Mouse (Mus musculus) thymus, postnatal 0 days (tissue): ENCODE data around the gene Cdc37l1. TPM values are rescaled to one million over a fixed set of nuclear protein-coding genes. Genes with fewer than 3 reads are reported as not detected.
A peak's percentile ranks its signal among the peaks of the same experiment; 100 is the strongest.
"Not testable (repeated sequence)": the region's sequence is repeated elsewhere in the genome, so short reads cannot be mapped to it uniquely, and the experiment has no call there.

Source experiments
- DNase-seq: peaks from one replicate; pipeline ENCODE4 v3.0.0-alpha.2; 2015; ENCODE audit warnings: low spot score
- polyA plus RNA-seq: library from polyadenylated mRNA; unstranded; fragments of >200 nt; fragmentation: Nextera tagmentation; extraction: Ambion mirVana; gene quantifications from 2 replicates; pipeline ENCODE4 v1.2.1, GENCODE M21; 2015

Cdc37l1 gene
- polyA plus RNA-seq = 27.2 and 32.2 TPM in 2 replicates

DNA sequence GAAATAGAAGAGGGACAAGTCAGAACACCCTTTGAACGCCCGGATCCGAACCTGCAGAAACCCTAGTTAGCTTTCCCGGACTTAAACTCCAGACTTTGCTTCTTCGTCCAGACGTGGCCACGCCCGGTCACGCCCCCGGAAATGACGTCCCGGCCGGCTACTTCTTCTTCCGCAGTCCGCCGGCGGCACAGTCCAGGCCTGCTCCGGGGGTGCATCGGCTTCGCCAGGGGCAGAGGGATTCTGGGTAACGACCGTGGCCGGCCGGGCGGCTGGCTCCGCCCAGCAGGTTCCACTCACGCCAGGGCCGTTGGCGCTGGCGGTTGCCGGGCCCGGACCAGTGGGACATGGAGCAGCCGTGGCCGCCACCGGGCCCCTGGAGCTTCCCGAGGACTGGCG is at the start of gene Cdc37l1:
Cdc37l1 (plus strand) TSS at position 159 of the 396 bp plus-strand sequence.
- DNase-seq = peak; percentile 92

- no peak for DNase-seq
Measured at GRCm38 (mm10) chr19:28941271-28941670, 48.9 kb upstream of the Cdc37l1 start.

- DNase-seq = no peak
Measured at GRCm38 (mm10) chr19:28946782-28947181, 43.4 kb upstream of the Cdc37l1 start.

- no peak for DNase-seq
Measured at GRCm38 (mm10) chr19:28947311-28947710, 42.8 kb upstream of the Cdc37l1 start.

GRCm38 (mm10) chr19:28951251-28951650 is 38.9 kb upstream of the Cdc37l1 start:
- DNase-seq = no peak

- no peak for DNase-seq
Measured at GRCm38 (mm10) chr19:28963113-28963512, 27.0 kb upstream of the Cdc37l1 start.

GRCm38 (mm10) chr19:28963513-28963841 is 26.7 kb upstream of the Cdc37l1 start:
- DNase-seq = no peak

- DNase-seq = peak; percentile 82
Measured at GRCm38 (mm10) chr19:28963842-28964551, 26.2 kb upstream of the Cdc37l1 start, which contains the start of gene Plpp6. Plpp6 (plus strand) TSS chr19:28963953.

DNA sequence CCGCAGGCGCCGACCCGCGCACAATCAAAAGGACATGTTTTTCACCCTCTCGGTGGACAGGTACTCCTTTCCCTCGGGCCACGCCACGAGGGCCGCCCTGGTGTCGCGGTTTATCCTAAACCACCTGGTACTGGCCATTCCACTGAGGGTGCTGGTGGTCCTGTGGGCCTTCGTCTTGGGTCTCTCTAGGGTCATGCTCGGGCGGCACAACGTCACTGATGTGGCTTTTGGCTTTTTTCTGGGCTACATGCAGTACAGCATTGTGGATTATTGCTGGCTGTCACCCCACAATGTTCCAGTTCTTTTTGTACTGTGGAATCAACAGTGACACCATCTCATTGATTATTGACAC is 25.6 kb upstream of the Cdc37l1 start:
- no peak for DNase-seq

- no peak for DNase-seq
Measured at GRCm38 (mm10) chr19:28967652-28968051, 22.5 kb upstream of the Cdc37l1 start, which contains the start of gene 4430402I18Rik. 4430402I18Rik (minus strand) TSS chr19:28967800.

DNA sequence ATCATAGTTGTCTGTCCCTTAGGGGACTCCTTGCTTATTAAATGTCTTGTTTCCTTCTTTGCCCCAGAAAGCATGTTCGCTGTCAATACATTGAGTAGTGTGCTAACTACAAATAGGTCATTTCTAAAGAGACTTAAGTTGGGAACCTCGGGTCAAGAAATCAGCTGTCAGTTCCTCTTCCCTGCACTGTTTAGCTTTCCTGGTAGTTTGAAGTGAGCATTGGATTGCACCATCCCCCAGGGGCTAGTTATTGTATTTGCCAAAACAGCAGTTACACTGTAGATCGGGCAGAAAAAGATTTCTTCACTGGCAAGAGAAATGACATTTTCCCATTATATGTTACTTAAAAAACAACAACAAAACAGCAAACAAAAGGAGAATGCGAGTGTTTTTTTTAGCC is 22.0 kb upstream of the Cdc37l1 start:
- no peak for DNase-seq

- no peak for DNase-seq
Measured at GRCm38 (mm10) chr19:28969231-28969630, 20.9 kb upstream of the Cdc37l1 start.

- DNase-seq = no peak
Measured at GRCm38 (mm10) chr19:28970251-28970650, 19.9 kb upstream of the Cdc37l1 start.

DNA sequence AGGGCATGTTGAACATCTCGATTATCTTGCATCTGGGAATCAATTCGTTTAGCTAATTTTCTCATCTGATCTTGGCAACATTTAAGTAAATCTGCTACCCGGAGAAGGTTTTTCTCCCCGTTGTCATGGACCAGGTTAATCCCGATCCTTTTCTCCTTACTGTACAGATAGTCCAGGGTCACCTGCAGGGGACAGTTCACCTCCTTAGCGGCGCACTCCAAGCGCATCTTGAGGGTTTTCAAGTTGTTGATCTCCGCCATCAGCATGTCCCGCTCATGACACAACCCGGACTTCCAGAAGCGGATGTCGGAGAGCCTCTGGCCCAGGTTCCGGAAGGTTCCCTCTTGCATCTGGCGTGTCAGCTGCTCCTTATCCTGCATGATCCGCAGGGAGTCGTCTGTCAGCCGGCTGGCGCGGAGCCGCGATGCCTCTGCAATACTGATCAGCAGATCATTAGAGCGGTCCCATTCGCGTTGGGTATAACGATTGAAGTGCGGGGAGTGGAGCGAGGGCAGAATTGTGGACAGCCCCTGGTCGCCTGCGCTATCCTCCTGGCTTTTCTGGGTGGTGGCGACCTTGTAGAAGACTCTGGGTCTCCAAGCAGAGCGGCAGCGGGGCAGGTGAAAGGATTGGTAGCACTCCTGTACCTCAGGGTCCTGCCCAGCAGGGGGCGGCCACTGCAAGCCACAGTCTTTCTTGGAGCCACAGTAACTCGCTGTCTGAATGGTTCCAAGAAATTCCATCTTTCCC is 15.1 kb upstream of the Cdc37l1 start:
- peak; percentile 63 for DNase-seq

DNA sequence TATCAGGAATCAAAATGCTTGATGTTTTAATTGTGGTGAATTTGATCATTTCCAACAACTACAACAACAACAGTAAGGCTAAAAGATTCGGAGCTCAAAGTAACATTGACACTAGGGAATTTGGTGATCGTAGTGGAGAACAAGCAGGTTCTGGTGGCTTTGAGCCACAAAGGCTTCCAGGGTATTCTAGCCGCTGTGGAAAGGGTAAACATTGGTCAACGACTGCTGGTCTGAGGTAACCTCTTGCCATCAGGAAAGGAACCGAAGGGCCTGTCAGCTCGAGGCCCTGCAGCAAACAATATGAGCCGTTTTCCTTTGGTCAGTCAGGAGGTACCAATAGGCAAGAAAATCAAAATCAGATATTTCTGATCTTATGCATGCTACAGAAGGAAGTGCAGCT is 7.5 kb upstream of the Cdc37l1 start:
- no peak for DNase-seq

GRCm38 (mm10) chr19:28989515-28989914 is 637 bp upstream of the Cdc37l1 start:
- DNase-seq = no peak

DNA sequence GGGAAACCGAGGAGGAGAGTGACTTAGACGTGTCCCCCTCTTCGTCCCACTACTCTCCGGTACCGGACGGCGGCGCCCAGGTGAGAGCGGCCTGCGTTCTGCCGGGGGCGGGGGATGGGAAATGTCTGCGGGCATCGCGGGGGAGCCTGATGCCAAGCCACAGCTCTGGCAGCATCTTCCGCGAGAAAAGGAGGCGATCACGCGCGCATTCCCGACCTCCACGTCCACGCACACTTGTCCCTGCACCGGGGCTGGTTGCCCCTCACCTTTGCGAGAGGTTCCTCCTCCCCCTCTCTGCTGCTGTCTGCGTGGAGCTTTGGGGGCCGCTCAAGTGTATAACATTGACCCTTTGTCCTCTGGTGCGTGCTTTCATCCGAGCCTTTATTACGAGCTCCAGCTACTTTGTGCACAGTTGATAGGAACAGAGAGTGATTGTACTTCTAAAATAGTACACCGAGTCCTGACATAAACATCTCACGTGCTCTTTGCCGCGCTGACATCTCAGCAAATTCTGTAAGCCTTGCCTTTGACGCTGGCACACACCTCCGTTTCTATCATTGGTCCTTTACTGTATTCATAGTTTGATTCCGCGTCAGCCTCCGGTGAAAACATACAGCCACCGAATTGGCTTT is 554 bp downstream of the Cdc37l1 start:
- DNase-seq = no peak

- no peak for DNase-seq
Measured at GRCm38 (mm10) chr19:28991391-28991790, 1.2 kb downstream of the Cdc37l1 start.

DNA sequence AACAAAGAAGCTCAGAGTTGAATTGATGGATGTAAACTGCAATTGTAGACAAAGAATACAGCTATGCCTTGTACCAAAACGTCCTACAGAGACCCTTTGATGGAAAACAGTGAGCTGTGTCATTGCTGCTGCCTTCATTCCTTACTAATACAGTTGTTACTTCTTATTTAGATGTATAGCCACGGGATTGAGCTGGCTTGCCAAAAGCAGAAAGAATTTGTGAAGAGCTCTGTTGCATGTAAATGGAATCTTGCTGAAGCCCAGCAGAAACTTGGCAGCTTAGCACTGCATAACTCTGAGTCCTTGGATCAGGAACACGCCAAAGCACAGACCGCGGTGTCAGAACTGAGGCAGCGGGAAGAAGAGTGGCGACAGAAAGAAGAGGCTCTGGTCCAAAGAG is 4.7 kb downstream of the Cdc37l1 start:
- DNase-seq = no peak

- no peak for DNase-seq
Measured at GRCm38 (mm10) chr19:28995366-28995765, 5.2 kb downstream of the Cdc37l1 start.

- no peak for DNase-seq
Measured at GRCm38 (mm10) chr19:28997976-28998630, 8.0 kb downstream of the Cdc37l1 start.

GRCm38 (mm10) chr19:29000321-29000720 is 10.2 kb downstream of the Cdc37l1 start:
- DNase-seq = not testable (repeated sequence)
